Mouse (Mus musculus): ENCODE data around the gene Angptl6.
A peak's percentile ranks its signal among the peaks of the same experiment; 100 is the strongest.

The Angptl6 gene

GRCm38 (mm10) chr9:20886563-20886962 is 7.0 kb upstream of the Angptl6 start:
- no peak for DNase-seq (ENCODE audit: low spot score)

- no peak for DNase-seq (ENCODE audit: low spot score)
Measured at GRCm38 (mm10) chr9:20878710-20879065, 839 bp downstream of the Angptl6 start.

DNA sequence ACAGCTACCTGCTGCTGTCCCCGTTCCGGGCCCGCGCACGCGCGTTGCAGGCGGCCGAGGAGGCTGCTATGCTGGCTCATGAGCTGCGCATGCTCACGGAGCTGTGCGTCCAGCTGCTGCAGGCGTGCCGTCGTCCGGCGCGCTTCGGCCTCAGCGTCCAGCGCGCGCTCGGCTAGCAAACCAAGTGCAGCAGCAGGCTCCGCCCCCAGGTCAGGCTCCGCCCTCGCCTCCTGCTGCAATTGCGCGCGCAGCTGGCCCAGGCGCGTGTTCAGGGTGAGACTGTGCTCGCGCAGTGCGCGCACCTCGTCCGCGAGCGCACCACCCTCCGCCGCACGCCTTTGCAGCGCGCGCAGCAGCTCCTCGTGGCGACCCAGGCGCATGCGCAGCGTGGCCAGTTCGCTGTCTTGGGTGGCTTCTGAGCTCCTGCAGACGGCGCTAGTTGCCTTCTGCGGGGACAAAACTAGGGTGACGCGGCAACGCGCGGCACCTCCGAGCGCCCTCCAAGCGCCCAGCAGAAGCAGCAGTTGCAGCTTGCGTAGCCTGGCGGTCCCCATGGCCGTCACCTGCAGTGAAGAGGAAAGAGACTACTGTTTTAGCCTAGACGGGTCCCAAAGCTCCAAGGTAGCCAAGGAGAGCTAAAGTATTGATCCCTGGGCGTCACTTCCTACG is 1.4 kb downstream of the Angptl6 start:
- peak; percentile 100 for DNase-seq (ENCODE audit: low spot score)

GRCm38 (mm10) chr9:20877118-20878040 is 2.1 kb downstream of the Angptl6 start:
- DNase-seq (ENCODE audit: low spot score), result no peak

DNA sequence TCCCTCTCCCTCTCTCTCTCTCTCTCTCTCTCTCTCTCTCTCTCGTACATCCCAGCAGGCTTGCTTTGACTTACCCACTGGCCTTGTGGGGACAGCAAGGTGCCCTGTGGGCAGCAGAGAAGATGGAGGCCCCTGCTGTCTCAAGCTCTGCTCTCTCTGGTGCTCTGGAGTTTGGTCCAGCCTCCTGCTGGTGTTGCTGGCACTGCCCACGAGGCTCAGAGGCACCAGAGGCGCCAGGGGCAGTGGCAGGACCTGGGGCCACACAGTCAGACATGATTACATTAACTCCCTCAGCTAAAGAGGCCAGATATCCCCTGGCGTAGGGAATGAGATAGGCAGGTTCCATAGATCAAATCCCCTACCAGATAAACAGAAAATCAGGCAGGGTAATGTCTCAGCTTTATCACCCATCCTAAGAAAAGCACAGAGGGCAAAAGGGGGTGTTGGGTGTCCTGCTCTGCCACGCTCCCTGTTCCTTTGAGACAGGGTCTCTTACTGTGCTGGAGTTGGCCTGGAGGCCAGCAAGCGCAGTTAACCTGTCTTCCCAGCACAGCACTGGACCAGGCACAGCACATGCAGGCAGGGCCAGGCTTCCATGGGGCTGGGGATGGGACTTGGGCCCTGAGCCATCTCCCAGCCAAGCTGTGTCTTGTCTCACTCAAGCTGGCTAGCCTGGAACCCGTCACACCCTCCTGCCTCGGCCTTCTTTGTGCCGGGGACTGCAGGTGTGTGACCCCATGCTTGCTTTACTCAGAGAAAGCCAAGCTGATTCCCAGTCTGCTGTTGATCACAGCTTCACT is 3.0 kb downstream of the Angptl6 start:
- DNase-seq (ENCODE audit: low spot score), result no peak

DNA sequence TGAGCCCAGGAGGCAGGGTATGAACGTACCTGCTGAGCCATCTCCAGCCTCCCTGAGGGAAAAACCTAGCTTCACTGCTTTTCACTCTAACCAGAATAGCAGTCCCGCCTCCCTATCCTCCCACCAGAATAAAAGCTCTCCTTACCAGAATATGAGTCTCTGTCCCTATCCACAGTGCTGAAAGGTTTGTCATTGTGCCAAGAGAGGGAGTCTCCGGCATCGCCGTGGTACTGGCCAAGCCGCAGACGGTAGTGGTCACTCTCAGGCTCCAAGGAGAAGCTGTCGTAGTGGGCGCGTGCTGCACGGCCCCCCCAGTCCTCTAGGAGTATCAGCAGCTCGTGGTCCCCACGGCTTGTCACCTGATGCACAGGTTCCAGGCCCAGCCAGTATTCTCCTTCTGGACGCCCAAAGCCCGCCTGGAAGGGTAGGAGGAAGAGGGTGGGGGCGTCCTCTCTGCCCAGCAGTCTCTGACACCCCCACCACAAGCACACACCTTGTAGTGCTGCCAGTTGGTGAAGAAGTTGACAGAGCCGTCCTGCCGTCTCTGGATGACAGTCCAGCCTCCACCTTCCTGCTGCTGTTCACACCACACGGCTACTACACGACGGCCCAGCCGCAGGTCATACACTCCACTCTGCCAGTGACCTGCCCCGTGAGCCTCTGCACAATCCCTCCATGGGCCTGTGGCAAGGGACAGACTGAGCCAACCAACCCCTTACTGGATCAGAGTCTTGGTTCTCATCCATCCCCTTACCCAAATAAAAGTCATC is 4.3 kb downstream of the Angptl6 start:
- no peak for DNase-seq (ENCODE audit: low spot score)

DNA sequence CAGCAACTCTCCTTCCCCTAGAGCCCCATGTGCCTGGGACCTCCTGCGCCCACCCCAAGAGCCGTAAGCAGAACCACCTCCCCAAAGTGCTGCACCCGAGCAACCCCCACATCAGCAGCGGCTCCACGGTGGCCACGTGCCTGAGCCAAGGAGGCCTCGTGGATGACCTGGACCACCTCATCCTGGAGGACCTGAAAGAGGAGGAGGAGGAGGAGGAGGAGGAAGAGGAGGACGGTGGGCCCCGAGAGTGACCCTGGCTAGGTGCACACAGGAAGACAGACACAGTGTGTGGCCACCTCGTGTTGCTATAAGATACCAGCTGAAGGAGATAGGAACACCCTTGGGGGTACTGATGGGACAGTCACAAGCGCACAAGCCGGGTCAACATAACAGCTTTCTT is 6.0 kb downstream of the Angptl6 start:
- DNase-seq (ENCODE audit: low spot score), result no peak

DNA sequence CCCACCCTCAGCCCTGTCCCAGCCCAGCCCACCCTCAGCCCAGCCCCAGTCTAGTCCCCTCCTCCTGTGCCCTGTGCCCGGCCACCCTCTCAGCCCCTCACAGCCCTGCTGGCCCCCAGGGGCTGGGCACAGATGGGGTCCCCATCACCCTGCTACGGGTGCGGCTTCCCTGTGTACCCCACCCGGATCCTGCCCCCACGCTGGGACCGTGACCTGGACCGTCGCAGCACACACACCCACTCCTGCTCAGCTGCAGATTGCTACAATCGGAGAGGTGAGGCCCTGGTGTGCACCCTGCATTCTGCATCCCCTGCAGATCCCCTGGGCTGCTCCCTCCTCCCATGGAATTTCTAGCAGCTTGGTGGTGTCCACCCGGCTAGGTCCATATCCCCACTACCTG is 6.5 kb downstream of the Angptl6 start:
- no peak for DNase-seq (ENCODE audit: low spot score)

GRCm38 (mm10) chr9:20870211-20871173 is 9.0 kb downstream of the Angptl6 start:
- DNase-seq (ENCODE audit: low spot score), result no peak

- DNase-seq (ENCODE audit: low spot score), result no peak
Measured at GRCm38 (mm10) chr9:20869246-20869645, 10.3 kb downstream of the Angptl6 start.

DNA sequence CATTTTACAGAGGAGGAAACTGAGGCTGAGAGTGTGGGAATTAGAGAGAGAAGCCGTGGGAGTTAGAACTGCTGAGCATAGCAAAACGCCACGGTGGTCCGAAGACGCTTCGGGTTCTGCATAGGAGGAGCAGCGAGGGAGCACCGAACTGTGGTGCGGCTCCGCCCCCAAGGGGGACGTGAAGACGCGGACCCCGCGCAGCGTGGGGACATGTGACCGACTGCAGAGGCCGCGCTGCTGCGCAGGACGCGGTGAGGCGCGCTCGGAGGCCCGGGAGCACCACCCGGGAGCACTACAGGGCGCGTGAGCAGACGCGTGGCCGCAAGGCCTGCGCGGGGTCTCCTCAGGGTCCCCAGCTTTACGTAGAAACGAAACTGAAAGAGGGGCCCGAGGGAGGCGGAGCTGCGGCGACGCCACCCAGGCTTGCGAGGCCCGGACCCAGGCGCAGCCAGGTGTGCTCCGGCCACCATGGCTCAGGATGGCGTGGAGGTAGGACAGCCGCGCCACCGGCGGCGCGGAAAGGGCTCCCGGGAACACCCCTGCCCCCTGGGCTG is 11.0 kb downstream of the Angptl6 start, which contains the start of gene A230050P20Rik:
A230050P20Rik (plus strand) TSS at position 195 of the 554 bp plus-strand sequence.
- DNase-seq (ENCODE audit: low spot score), result peak; percentile 75

GRCm38 (mm10) chr9:20866879-20867278 is 12.6 kb downstream of the Angptl6 start:
- DNase-seq (ENCODE audit: low spot score), result no peak

GRCm38 (mm10) chr9:20862225-20862624 is 17.3 kb downstream of the Angptl6 start:
- no peak for DNase-seq (ENCODE audit: low spot score)

- no peak for DNase-seq (ENCODE audit: low spot score)
Measured at GRCm38 (mm10) chr9:20861821-20862220, 17.7 kb downstream of the Angptl6 start.

DNA sequence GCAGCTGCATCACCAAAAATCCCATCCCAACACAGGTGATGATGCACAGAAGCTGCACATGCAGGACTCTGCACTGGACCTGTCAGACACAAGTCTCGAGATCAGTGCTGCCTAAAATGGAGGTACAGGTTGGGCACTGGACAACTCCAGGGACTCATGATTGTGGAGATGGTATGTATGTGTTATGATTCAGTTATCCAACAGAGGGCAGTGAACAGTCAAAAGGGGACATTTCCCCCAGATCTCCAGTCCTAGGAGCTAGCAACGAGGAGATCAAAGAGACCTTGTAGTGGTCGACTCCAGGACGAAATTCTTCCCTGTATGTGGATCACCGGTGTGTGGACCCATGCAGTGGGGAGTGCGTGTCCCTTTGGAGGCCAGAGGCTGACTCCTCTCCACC is 19.6 kb downstream of the Angptl6 start:
- DNase-seq (ENCODE audit: low spot score), result no peak

DNA sequence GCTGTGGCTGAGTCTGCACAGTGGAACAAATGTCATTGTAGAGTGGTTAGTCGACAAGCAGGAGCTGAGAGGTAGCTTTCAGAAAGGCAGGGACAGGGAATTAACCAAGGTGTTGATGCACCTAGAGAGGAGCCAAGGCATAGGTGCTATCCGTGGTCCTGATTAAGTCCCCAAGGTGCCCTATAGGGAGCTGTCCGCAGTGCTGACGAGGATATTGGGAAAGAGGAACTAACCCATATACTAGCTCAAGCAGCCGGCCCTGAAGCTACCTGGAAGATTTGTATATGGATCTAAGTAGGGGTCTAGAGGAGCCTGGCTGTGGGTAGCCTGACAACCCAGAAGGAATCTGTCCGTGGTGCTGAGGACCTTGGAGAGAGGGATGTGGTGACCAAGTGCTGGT is 22.4 kb downstream of the Angptl6 start:
- DNase-seq (ENCODE audit: low spot score), result no peak

DNA sequence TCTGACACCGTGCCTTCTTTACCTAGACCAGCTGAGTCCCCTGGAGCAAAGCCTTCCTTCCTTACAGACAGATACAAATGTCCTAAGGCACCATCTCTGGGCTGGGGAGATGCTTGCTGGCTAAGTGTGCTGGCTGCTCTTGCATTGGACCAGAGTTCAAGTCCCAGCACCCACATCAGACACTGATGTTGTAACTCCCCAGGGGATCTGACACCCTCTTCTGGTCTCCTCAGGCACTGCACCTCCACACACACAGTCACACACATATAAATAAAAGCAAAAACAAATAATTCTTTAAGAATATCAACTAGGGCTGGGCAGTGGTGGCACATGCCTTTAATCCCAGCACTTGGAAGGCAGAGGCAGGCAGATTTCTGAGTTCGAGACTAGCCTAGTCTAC is 29.3 kb downstream of the Angptl6 start:
- no peak for DNase-seq (ENCODE audit: low spot score)

- peak; percentile 30 for DNase-seq (ENCODE audit: low spot score)
Measured at GRCm38 (mm10) chr9:20842670-20843069, 36.9 kb downstream of the Angptl6 start.

GRCm38 (mm10) chr9:20842211-20842610 is 37.3 kb downstream of the Angptl6 start:
- no peak for DNase-seq (ENCODE audit: low spot score)

DNA sequence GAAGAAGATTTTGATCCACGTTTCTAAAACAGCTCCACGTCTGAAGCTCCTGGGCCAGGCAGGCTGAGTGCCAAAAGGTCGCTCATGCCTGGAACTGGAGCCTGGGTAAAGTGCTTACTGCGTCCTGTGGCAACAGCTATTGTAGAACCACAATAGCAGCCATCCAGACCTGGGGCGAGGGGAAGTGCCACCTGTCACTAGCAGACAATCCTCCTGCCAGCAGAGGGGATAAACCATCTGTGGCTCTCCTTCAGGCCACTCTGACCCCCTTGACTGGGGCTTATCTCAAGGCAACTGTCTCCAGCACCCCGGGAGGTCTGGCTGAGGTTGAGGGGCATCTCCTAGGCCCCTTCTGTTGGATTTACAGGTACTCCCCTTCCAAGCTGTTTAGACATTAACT is 40.6 kb downstream of the Angptl6 start:
- no peak for DNase-seq (ENCODE audit: low spot score)

All from layer of hippocampus, adult 11-12 months (tissue).